Mouse (Mus musculus): ENCODE measurements at regions not wholly inside any gene's neighbourhood (a gene's known extent, or its start where the extent isn't known, plus 50 kb on each side); places are given as distances from the start of the nearest gene placed in this dataset.

DNA sequence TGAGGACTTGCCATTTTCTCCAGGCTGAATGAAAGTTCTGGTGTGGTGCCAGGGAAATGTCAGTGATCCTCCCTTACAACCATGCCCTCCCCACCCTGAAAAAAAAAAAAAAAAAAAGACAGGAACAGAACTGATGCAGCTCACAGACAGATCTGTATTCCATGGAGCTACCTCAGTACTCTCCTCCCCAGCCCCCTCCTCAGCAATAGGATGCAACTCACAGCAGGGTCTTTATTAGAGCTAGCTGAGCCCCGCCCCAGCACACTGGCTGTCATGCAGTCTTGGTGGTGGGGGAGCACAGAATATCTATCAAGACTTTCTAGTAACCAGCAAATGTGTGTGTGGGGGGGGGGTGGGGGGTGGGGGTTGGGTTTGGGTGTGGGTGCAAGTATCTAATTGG is 1299.9 kb upstream of the Pcdh17 start:
- H3K4me1 ChIP-seq (replicated peaks) = no peaks in the 10 kb centered on the region
- no peaks in the 10 kb centered on the region for H3K36me3 ChIP-seq
- H3K9ac ChIP-seq = no peak overlapping the region
- ATAC-seq (ENCODE audit: low FRiP score) = peak; percentile 43; the same call in 1 of the 2 replicates
- H3K4me3 ChIP-seq = no peak overlapping the region
- H3K9me3 ChIP-seq = no peaks in the 10 kb centered on the region
- no peak overlapping the region for H3K27ac ChIP-seq
- 43% methylated on average over 1 of the region's 1 CpGs for WGBS
- H3K27me3 ChIP-seq = no peaks in the 10 kb centered on the region
- H3K4me2 ChIP-seq = no peak overlapping the region

DNA sequence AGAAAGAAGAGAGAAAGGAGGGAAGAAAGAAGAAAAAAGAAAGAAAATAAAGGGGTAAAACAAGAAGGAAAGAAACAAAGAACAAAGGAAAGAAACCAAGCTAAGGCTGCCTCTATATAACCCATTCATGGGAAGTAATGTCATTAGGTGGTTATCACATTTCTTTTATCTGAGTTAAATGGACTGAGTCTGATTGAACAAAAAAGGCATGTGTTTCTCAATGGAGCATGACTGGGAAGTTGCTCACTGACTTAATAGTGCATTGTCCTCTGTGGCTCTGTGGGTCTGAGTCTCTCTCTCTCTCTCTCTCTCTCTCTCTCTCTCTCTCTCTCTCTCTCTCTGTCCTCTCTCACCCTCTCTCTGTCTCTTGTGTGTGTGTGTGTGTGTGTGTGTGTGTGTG is 1288.5 kb upstream of the Pcdh17 start:
- H3K4me2 ChIP-seq = no peak overlapping the region
- ATAC-seq (ENCODE audit: low FRiP score) = peak; percentile 76
- H3K36me3 ChIP-seq = no peaks in the 10 kb centered on the region
- no peak overlapping the region for H3K4me3 ChIP-seq
- H3K4me1 ChIP-seq (replicated peaks) = no peaks in the 10 kb centered on the region
- H3K27me3 ChIP-seq = 0 out of 2 replicates have a peak, but pooled peaks cover 4% of the 10 kb centered on the region
- no peak overlapping the region for H3K27ac ChIP-seq
- no peaks in the 10 kb centered on the region for H3K9me3 ChIP-seq
- no peak overlapping the region for H3K9ac ChIP-seq

Data from hindbrain, embryonic 13.5 days (tissue).